Mouse (Mus musculus): ENCODE data around the gene Rbms2. TPM values are rescaled to one million over a fixed set of nuclear protein-coding genes. Genes with fewer than 3 reads are reported as not detected.
"Not testable (repeated sequence)": the region's sequence is repeated elsewhere in the genome, so short reads cannot be mapped to it uniquely, and the experiment has no call there.

Gene Rbms2
- polyA plus RNA-seq, 1 experiment from 2014 or later, result 33.6 TPM

DNA sequence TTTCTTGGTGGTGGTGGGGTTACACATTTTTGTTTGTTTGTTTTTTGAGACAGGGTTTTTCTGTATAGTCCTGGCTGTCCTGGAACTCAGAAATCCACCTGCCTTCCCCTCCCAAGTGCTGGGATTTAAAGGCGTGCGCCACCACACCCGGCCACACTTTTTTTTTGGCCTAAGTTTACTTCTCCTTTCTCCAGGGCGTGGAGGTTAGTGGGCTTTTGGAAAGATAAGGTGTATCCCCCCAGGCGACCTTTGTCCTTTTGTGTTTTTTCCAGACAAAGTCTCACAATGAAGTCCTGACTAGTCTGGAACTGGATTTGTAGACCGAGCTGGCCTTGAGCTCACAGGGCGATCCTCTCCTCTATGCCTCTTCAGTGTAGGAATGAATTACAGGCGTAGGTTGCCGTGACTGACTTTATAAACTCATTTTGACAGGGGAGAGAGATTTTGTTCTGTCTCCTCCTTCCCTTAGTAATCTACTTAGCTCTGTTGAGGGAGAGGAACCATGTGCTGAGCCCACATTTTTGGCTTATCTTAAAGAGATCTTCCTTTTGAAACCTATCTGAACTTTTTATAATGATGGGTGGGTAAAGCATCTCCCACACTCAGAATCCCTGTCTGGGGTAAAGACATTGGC lies 85.0 kb downstream of the Rbms2 start:
- ATAC-seq (ENCODE audit: insufficient number of reproducible peaks, insufficient read depth, low FRiP score, low TSS enrichment), result no peak
- H3K9ac ChIP-seq, result no peak overlapping the region
- H3K4me2 ChIP-seq (replicated peaks), result peak overlapping the region; percentile 91
- WGBS, result 26% methylated on average over 9 of the region's 9 CpGs
- peaks cover 6% of the 10 kb centered on the region for H3K36me3 ChIP-seq
- no peak overlapping the region for H3K4me3 ChIP-seq
- no peaks in the 10 kb centered on the region for H3K9me3 ChIP-seq
- no peak overlapping the region for H3K27ac ChIP-seq
- H3K4me1 ChIP-seq, result peaks cover 50% of the 10 kb centered on the region
- H3K27me3 ChIP-seq, result no peaks in the 10 kb centered on the region

DNA sequence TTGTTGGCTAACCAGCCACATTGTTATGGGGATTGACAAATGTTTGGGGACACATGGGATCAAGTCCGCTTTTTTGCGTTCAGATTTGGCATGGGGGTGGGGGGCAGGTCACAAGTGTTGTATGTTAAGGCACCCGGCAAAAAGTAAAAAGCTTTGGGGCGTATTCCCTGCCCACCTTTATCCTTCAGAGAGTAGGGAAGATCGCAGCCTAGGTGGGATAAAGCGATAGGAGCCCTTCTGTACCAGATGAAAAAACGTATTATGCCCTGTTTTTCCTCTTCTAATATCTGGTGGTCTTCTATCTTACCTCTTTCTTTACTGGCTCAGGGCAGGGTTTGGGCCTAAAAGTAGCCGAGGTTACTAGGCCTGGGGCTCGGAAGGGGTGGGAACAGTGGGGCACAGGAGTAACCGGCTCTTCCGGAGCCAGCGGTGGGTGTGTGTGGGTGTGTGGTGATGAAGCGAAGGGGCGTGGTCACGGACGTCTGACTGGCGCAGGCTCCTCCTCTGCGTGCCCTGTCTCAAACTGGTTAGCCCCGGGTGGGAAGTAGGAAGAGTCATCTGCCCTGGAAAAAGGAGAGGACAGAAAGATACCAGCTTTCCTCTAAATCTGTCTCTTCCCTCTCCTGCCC lies 85.6 kb downstream of the Rbms2 start:
- Histone ChIP-seq H3K9me3 (no peaks in the 10 kb centered on the region), H3K27ac (peak overlapping the region; percentile 58; the same call in 1 of the 2 replicates), H3K27me3 (no peaks in the 10 kb centered on the region), H3K9ac (no peak overlapping the region), H3K4me2 (replicated peaks) (peak overlapping the region; percentile 91), H3K36me3 (peaks cover 12% of the 10 kb centered on the region), H3K4me3 (peak overlapping the region; percentile 22), H3K4me1 (peaks cover 50% of the 10 kb centered on the region)
- ATAC-seq (ENCODE audit: insufficient number of reproducible peaks, insufficient read depth, low FRiP score, low TSS enrichment), result peak; percentile 38; the same call in 1 of the 2 replicates
- 11% methylated on average over 19 of the region's 19 CpGs for WGBS

- peaks cover 50% of the 10 kb centered on the region for H3K4me1 ChIP-seq
Measured at GRCm38 (mm10) chr10:128093496-128094294, 86.4 kb downstream of the Rbms2 start.

GRCm38 (mm10) chr10:128092506-128093495 lies 87.3 kb downstream of the Rbms2 start:
- peak overlapping the region; percentile 91 for H3K4me2 ChIP-seq (replicated peaks)
- peak overlapping the region; percentile 75 for H3K9ac ChIP-seq
- no peaks in the 10 kb centered on the region for H3K27me3 ChIP-seq
- WGBS, result under 1% methylated on average over 74 of the region's 88 CpGs
- no peaks in the 10 kb centered on the region for H3K9me3 ChIP-seq
- H3K27ac ChIP-seq, result peak overlapping the region; percentile 91
- H3K4me3 ChIP-seq, result peak overlapping the region; percentile 86
- 0 out of 2 replicates have a peak, but pooled peaks have one; percentile 17 for ATAC-seq (ENCODE audit: insufficient number of reproducible peaks, insufficient read depth, low FRiP score, low TSS enrichment)
- H3K36me3 ChIP-seq, result peaks cover 29% of the 10 kb centered on the region
- peaks cover 43% of the 10 kb centered on the region for H3K4me1 ChIP-seq

More at GRCm38 (mm10) chr10:128093496-128094294, 86.4 kb downstream of the Rbms2 start:
- no peak for ATAC-seq (ENCODE audit: insufficient number of reproducible peaks, insufficient read depth, low FRiP score, low TSS enrichment)
- peak overlapping the region; percentile 91 for H3K4me2 ChIP-seq (replicated peaks)
- no peaks in the 10 kb centered on the region for H3K27me3 ChIP-seq
- peak overlapping the region; percentile 91 for H3K27ac ChIP-seq
- H3K9ac ChIP-seq, result peak overlapping the region; percentile 75; the same call in 1 of the 2 replicates
- 27% methylated on average over 13 of the region's 13 CpGs for WGBS
- no peaks in the 10 kb centered on the region for H3K9me3 ChIP-seq
- peak overlapping the region; percentile 86 for H3K4me3 ChIP-seq
- peaks cover 20% of the 10 kb centered on the region for H3K36me3 ChIP-seq

- Histone ChIP-seq H3K9ac (peak within 1 kb of the TSS; percentile 75), H3K4me2 (replicated peaks) (peak within 1 kb of the TSS; percentile 91), H3K4me3 (peak within 1 kb of the TSS; percentile 86), H3K27me3 (no peaks in the 10 kb centered on the region), H3K27ac (peak within 1 kb of the TSS; percentile 91), H3K4me1 (peaks cover 43% of the 10 kb centered on the region), H3K9me3 (no peaks in the 10 kb centered on the region), H3K36me3 (peaks cover 37% of the 10 kb centered on the region)
- ATAC-seq (ENCODE audit: insufficient number of reproducible peaks, insufficient read depth, low FRiP score, low TSS enrichment), result no peak
- WGBS, result 1% methylated on average over 20 of the region's 20 CpGs
Measured at GRCm38 (mm10) chr10:128091564-128092505, 88.3 kb downstream of the Rbms2 start, which contains the start of gene Baz2a. TSS of gene Baz2a (plus strand) at chr10:128091577.

GRCm38 (mm10) chr10:128090651-128091563 lies 89.2 kb downstream of the Rbms2 start:
- Histone ChIP-seq H3K27ac (peak overlapping the region; percentile 60), H3K4me3 (peak overlapping the region; percentile 86), H3K36me3 (peaks cover 47% of the 10 kb centered on the region), H3K9ac (peak overlapping the region; percentile 75; the same call in 1 of the 2 replicates), H3K4me1 (peaks cover 40% of the 10 kb centered on the region), H3K4me2 (replicated peaks) (peak overlapping the region; percentile 91), H3K9me3 (no peaks in the 10 kb centered on the region), H3K27me3 (no peaks in the 10 kb centered on the region)
- 8% methylated on average over 14 of the region's 14 CpGs for WGBS
- ATAC-seq (ENCODE audit: insufficient number of reproducible peaks, insufficient read depth, low FRiP score, low TSS enrichment), result peak; percentile 11; the same call in 1 of the 2 replicates

DNA sequence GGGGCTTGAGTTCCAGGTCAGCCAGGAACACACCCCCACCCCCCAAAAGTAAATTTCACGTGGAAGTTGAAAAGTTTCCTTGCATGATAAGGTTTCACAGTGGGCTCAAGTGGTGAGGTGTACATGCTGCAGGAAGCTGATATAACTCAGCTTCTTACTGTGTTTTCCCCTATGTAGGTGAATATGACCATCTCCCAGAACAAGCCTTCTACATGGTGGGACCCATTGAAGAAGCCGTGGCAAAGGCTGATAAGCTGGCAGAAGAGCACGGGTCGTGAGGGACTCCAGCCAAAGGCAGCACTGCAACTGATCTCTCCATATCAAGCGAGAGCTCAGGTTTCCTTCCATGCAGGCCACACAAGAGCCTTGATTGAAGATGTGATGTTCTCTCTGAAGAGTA lies 90.3 kb downstream of the Rbms2 start:
- H3K4me2 ChIP-seq (replicated peaks), result no peak overlapping the region
- 73% methylated on average over 5 of the region's 5 CpGs for WGBS
- no peak overlapping the region for H3K27ac ChIP-seq
- H3K4me1 ChIP-seq, result peaks cover 39% of the 10 kb centered on the region
- no peak overlapping the region for H3K9ac ChIP-seq
- H3K4me3 ChIP-seq, result no peak overlapping the region
- no peaks in the 10 kb centered on the region for H3K9me3 ChIP-seq
- no peak for ATAC-seq (ENCODE audit: insufficient number of reproducible peaks, insufficient read depth, low FRiP score, low TSS enrichment)
- no peaks in the 10 kb centered on the region for H3K27me3 ChIP-seq
- H3K36me3 ChIP-seq, result peaks cover 57% of the 10 kb centered on the region

GRCm38 (mm10) chr10:128088181-128088580 lies 91.9 kb downstream of the Rbms2 start:
- WGBS, result 93% methylated on average over 5 of the region's 5 CpGs
- no peak overlapping the region for H3K4me2 ChIP-seq (replicated peaks)
- H3K27ac ChIP-seq, result no peak overlapping the region
- H3K27me3 ChIP-seq, result no peaks in the 10 kb centered on the region
- no peak overlapping the region for H3K4me3 ChIP-seq
- peaks cover 63% of the 10 kb centered on the region for H3K36me3 ChIP-seq
- H3K4me1 ChIP-seq, result peaks cover 29% of the 10 kb centered on the region
- no peak overlapping the region for H3K9ac ChIP-seq
- H3K9me3 ChIP-seq, result no peaks in the 10 kb centered on the region
- ATAC-seq (ENCODE audit: insufficient number of reproducible peaks, insufficient read depth, low FRiP score, low TSS enrichment), result no peak

DNA sequence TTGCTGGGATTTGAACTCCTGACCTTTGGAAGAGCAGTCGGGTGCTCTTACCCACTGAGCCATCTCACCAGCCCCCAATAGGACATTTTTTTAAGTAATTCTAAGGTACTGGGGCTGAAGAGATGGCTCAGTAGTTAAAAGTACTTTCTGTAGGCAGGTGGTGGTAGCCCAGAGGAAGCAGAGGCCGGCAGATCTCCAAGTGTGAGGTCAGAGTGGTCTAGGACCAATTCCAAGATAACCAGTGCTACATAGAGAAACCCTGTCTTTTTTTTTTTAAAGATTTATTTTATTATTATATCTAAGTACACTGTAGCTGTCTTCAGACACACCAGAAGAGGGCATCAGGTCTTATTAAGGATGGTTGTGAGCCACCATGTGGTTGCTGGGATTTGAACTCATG lies 92.9 kb downstream of the Rbms2 start:
- WGBS, result 78% methylated on average over 2 of the region's 2 CpGs
- Histone ChIP-seq H3K4me1 (peaks cover 27% of the 10 kb centered on the region), H3K36me3 (peaks cover 63% of the 10 kb centered on the region)
- not testable (repeated sequence) for H3K27ac ChIP-seq; H3K27me3 ChIP-seq; ATAC-seq (ENCODE audit: insufficient number of reproducible peaks, insufficient read depth, low FRiP score, low TSS enrichment); H3K9ac ChIP-seq; H3K4me3 ChIP-seq; H3K4me2 ChIP-seq (replicated peaks); H3K9me3 ChIP-seq

Measured in embryonic facial prominence, embryonic 12.5 days (tissue).